ENCODE assay signal across 8 mouse cellular contexts in genomic region chr3:96603311-96603710, GRCm38 (mm10). TPM values are rescaled to one million over a fixed set of nuclear protein-coding genes. Genes with fewer than 3 reads are reported as not detected.
DNase-seq lines count a peak whose midpoint lies in the region; ATAC-seq and TF ChIP-seq lines count a peak whose summit lies in the region.
"Had no signal": no experiment of that assay in that cellular context is flagged by ENCODE, and none has a peak within 500 bp of the region (broad histone marks: within the 10 kb centered on the region; RNA-seq: fewer than 3 reads in every experiment).

No protein-coding gene starts in this region.

- 56% methylated on average over 5 of the region's 5 CpGs for WGBS in lung, postnatal 0 days
- 48% methylated on average over 5 of the region's 5 CpGs for WGBS in embryonic facial prominence, embryonic 14.5 days
- 27% methylated on average over 5 of the region's 5 CpGs for WGBS in hindbrain, embryonic 16.5 days
- 59% methylated on average over 5 of the region's 5 CpGs for WGBS in stomach, embryonic 15.5 days

- no peaks in the 10 kb centered on the region for H3K4me1 ChIP-seq in lung, postnatal 0 days (ENCODE audit: insufficient read depth, low read depth, low read length)
- peaks cover 15% of the 10 kb centered on the region; the same call in 1 of the 2 replicates for H3K4me1 ChIP-seq in embryonic facial prominence, embryonic 14.5 days (ENCODE audit: control insufficient read depth, insufficient read depth, low read length)
- peaks cover 54% of the 10 kb centered on the region for H3K4me1 ChIP-seq in hindbrain, embryonic 16.5 days (ENCODE audit: control insufficient read depth, insufficient read depth, low read depth, low read length)
- H3K4me1 ChIP-seq in stomach, embryonic 15.5 days: 0 out of 2 replicates have a peak, but pooled peaks cover 6% of the 10 kb centered on the region

- ATAC-seq in lung, postnatal 0 days: no peak
- no peak for ATAC-seq in embryonic facial prominence, embryonic 14.5 days (ENCODE audit: low read depth)
- ATAC-seq in hindbrain, embryonic 16.5 days: no peak
- ATAC-seq in stomach, embryonic 15.5 days (ENCODE audit: insufficient read depth, low FRiP score, low read depth): no peak
- no peak for ATAC-seq in CD4-positive, CD25-positive, alpha-beta regulatory T cell, adult 4 months
- no peak for ATAC-seq in erythroid progenitor cell, adult 5-6 weeks (replicated peaks; ENCODE audit: low FRiP score, poor library complexity, severe bottlenecking)

- DNase-seq in lung, postnatal 0 days (ENCODE audit: low spot score): peak; percentile 13
- no peak for DNase-seq in lung, postnatal 10 days
- DNase-seq in embryonic facial prominence, embryonic 14.5 days (ENCODE audit: low spot score): peak; percentile 80

- no peaks in the 10 kb centered on the region for H3K9me3 ChIP-seq in lung, postnatal 0 days (ENCODE audit: low read length)
- H3K9me3 ChIP-seq in embryonic facial prominence, embryonic 14.5 days (ENCODE audit: control insufficient read depth, low read length): no peaks in the 10 kb centered on the region
- H3K9me3 ChIP-seq in hindbrain, embryonic 16.5 days (ENCODE audit: control insufficient read depth, low read length): no peaks in the 10 kb centered on the region
- H3K9me3 ChIP-seq in stomach, embryonic 15.5 days: no peaks in the 10 kb centered on the region

- no peak overlapping the region for H3K27ac ChIP-seq in lung, postnatal 0 days (ENCODE audit: low read length)
- peak overlapping the region; percentile 97 for H3K27ac ChIP-seq in embryonic facial prominence, embryonic 14.5 days (replicated peaks; ENCODE audit: low read depth, low read length)
- H3K27ac ChIP-seq in hindbrain, embryonic 16.5 days (ENCODE audit: low read depth, low read length): no peak overlapping the region; the same call in 1 of the 2 replicates
- H3K27ac ChIP-seq in stomach, embryonic 15.5 days: peak overlapping the region; percentile 96

- no peaks in the 10 kb centered on the region for H3K27me3 ChIP-seq in lung, postnatal 0 days (replicated peaks; ENCODE audit: insufficient read depth, low read length)
- no peaks in the 10 kb centered on the region; the same call in 1 of the 2 replicates for H3K27me3 ChIP-seq in embryonic facial prominence, embryonic 14.5 days (replicated peaks; ENCODE audit: control insufficient read depth, insufficient read depth, low read length)
- no peaks in the 10 kb centered on the region for H3K27me3 ChIP-seq in hindbrain, embryonic 16.5 days (replicated peaks; ENCODE audit: control insufficient read depth, insufficient read depth, low read length)
- 0 out of 2 replicates have a peak, but pooled peaks cover 6% of the 10 kb centered on the region for H3K27me3 ChIP-seq in stomach, embryonic 15.5 days (replicated peaks)

- TF ChIP-seq CTCF in lung, postnatal 0 days (IDR thresholded peaks at IDR 0.05): no peak

- H3K36me3 ChIP-seq in lung, postnatal 0 days (ENCODE audit: insufficient read depth, low read length): no peaks in the 10 kb centered on the region
- H3K36me3 ChIP-seq in embryonic facial prominence, embryonic 14.5 days (ENCODE audit: control insufficient read depth, insufficient read depth, low read length): no peaks in the 10 kb centered on the region
- H3K36me3 ChIP-seq in hindbrain, embryonic 16.5 days (ENCODE audit: control insufficient read depth, insufficient read depth, low read length): no peaks in the 10 kb centered on the region
- H3K36me3 ChIP-seq in stomach, embryonic 15.5 days: no peaks in the 10 kb centered on the region

- no peak overlapping the region for H3K4me3 ChIP-seq in lung, postnatal 0 days (ENCODE audit: low read depth, low read length)
- H3K4me3 ChIP-seq in embryonic facial prominence, embryonic 14.5 days (ENCODE audit: low read depth, low read length): peak overlapping the region; percentile 76
- H3K4me3 ChIP-seq in hindbrain, embryonic 16.5 days (ENCODE audit: low read length): peak overlapping the region; percentile 87
- H3K4me3 ChIP-seq in stomach, embryonic 15.5 days (replicated peaks): peak overlapping the region; percentile 67

- 0 out of 2 replicates have a peak overlapping the region, but pooled peaks have one; percentile 12 for H3K9ac ChIP-seq in lung, postnatal 0 days (replicated peaks; ENCODE audit: low read depth)
- peak overlapping the region; percentile 89; the same call in 1 of the 2 replicates for H3K9ac ChIP-seq in embryonic facial prominence, embryonic 14.5 days (ENCODE audit: low read depth, low read length)
- H3K9ac ChIP-seq in hindbrain, embryonic 16.5 days (ENCODE audit: low read depth, low read length): peak overlapping the region; percentile 95
- H3K9ac ChIP-seq in stomach, embryonic 15.5 days: no peak overlapping the region

- H3K4me2 ChIP-seq in lung, postnatal 0 days (replicated peaks; ENCODE audit: low read depth, low read length): no peak overlapping the region
- H3K4me2 ChIP-seq in embryonic facial prominence, embryonic 14.5 days (ENCODE audit: low read depth, low read length): peak overlapping the region; percentile 59
- H3K4me2 ChIP-seq in hindbrain, embryonic 16.5 days (ENCODE audit: low read length): peak overlapping the region; percentile 67
- H3K4me2 ChIP-seq in stomach, embryonic 15.5 days: peak overlapping the region; percentile 73

- TF ChIP-seq EP300 in lung, postnatal 0 days (IDR thresholded peaks at IDR 0.05): no peak

RNA-seq across cellular contexts. Expression of gene Lix1l, which starts 2.4 kb away (rescaled TPM):
- polyA plus RNA-seq in lung, postnatal 0 days (2015; fragmentation: Nextera tagmentation; extraction: Ambion mirVana): 5.4 TPM in 2 replicates
- 9.1 and 10.1 TPM in 2 replicates for polyA plus RNA-seq in embryonic facial prominence, embryonic 14.5 days (2014; fragmentation: Nextera tagmentation; extraction: Ambion mirVana)
- polyA plus RNA-seq in hindbrain, embryonic 16.5 days (2015; fragmentation: Nextera tagmentation; extraction: Ambion mirVana): 5.1 and 5.8 TPM in 2 replicates
- polyA plus RNA-seq in stomach, embryonic 15.5 days (2015; fragmentation: Nextera tagmentation; extraction: Ambion mirVana): 6.4 and 6.9 TPM in 2 replicates
- polyA plus RNA-seq in CD4-positive, CD25-positive, alpha-beta regulatory T cell, adult 4 months (2017; shearing (Covaris generic)): under 1 TPM; 0.41 to 0.77 TPM
- not detected in 2 replicates for total RNA-seq in erythroid progenitor cell, adult 5-6 weeks (2015; ENCODE audit: low replicate concordance)
- total RNA-seq in erythroid progenitor cell, adult 5-6 weeks (2017; ENCODE audit: low replicate concordance): 0.13 TPM in 1 of 2 replicates, not detected in the other

RNA-seq across cellular contexts. Expression of gene Ankrd34a, which starts 6.9 kb away (rescaled TPM):
- polyA plus RNA-seq in lung, postnatal 0 days (2015; fragmentation: Nextera tagmentation; extraction: Ambion mirVana): 0.18 and 0.37 TPM in 2 replicates
- 2.7 and 3.0 TPM in 2 replicates for polyA plus RNA-seq in embryonic facial prominence, embryonic 14.5 days (2014; fragmentation: Nextera tagmentation; extraction: Ambion mirVana)
- polyA plus RNA-seq in hindbrain, embryonic 16.5 days (2015; fragmentation: Nextera tagmentation; extraction: Ambion mirVana): 21.5 and 23.9 TPM in 2 replicates
- polyA plus RNA-seq in stomach, embryonic 15.5 days (2015; fragmentation: Nextera tagmentation; extraction: Ambion mirVana): 2.2 and 2.5 TPM in 2 replicates
- polyA plus RNA-seq in CD4-positive, CD25-positive, alpha-beta regulatory T cell, adult 4 months (2017; shearing (Covaris generic)): not detected
- total RNA-seq in erythroid progenitor cell, adult 5-6 weeks (2015; ENCODE audit: low replicate concordance): not detected in 2 replicates
- not detected in 2 replicates for total RNA-seq in erythroid progenitor cell, adult 5-6 weeks (2017; ENCODE audit: low replicate concordance)
- total RNA-seq: liver, adult 2 months had no signal

RNA-seq across cellular contexts. Expression of gene Polr3gl, which starts 9.3 kb away (rescaled TPM):
- 36.7 and 43.2 TPM in 2 replicates for polyA plus RNA-seq in lung, postnatal 0 days (2015; fragmentation: Nextera tagmentation; extraction: Ambion mirVana)
- polyA plus RNA-seq in embryonic facial prominence, embryonic 14.5 days (2014; fragmentation: Nextera tagmentation; extraction: Ambion mirVana): 8.9 and 11.0 TPM in 2 replicates
- polyA plus RNA-seq in hindbrain, embryonic 16.5 days (2015; fragmentation: Nextera tagmentation; extraction: Ambion mirVana): 31.0 and 33.3 TPM in 2 replicates
- 35.3 and 37.3 TPM in 2 replicates for polyA plus RNA-seq in stomach, embryonic 15.5 days (2015; fragmentation: Nextera tagmentation; extraction: Ambion mirVana)
- polyA plus RNA-seq in CD4-positive, CD25-positive, alpha-beta regulatory T cell, adult 4 months (2017; shearing (Covaris generic)): 10 to 100 TPM; 40.6 to 51.4 TPM
- total RNA-seq in erythroid progenitor cell, adult 5-6 weeks (2015; ENCODE audit: low replicate concordance): 29.2 and 32.7 TPM in 2 replicates
- 20.9 and 63.7 TPM in 2 replicates for total RNA-seq in erythroid progenitor cell, adult 5-6 weeks (2017; ENCODE audit: low replicate concordance)

RNA-seq across cellular contexts. Expression of gene Rbm8a, which starts 26.4 kb away (rescaled TPM):
- polyA plus RNA-seq in lung, postnatal 0 days (2015; fragmentation: Nextera tagmentation; extraction: Ambion mirVana): 90.3 and 91.4 TPM in 2 replicates
- polyA plus RNA-seq in embryonic facial prominence, embryonic 14.5 days (2014; fragmentation: Nextera tagmentation; extraction: Ambion mirVana): 122 and 127 TPM in 2 replicates
- polyA plus RNA-seq in hindbrain, embryonic 16.5 days (2015; fragmentation: Nextera tagmentation; extraction: Ambion mirVana): 110 and 113 TPM in 2 replicates
- 113 and 128 TPM in 2 replicates for polyA plus RNA-seq in stomach, embryonic 15.5 days (2015; fragmentation: Nextera tagmentation; extraction: Ambion mirVana)
- polyA plus RNA-seq in CD4-positive, CD25-positive, alpha-beta regulatory T cell, adult 4 months (2017; shearing (Covaris generic)): 100 to 1,000 TPM; 102 to 135 TPM
- total RNA-seq in erythroid progenitor cell, adult 5-6 weeks (2015; ENCODE audit: low replicate concordance): 54.5 and 72.4 TPM in 2 replicates
- 18.3 and 36.5 TPM in 2 replicates for total RNA-seq in erythroid progenitor cell, adult 5-6 weeks (2017; ENCODE audit: low replicate concordance)

RNA-seq across cellular contexts. Expression of gene Gm16253, which starts 26.5 kb away (rescaled TPM):
- polyA plus RNA-seq in lung, postnatal 0 days (2015; fragmentation: Nextera tagmentation; extraction: Ambion mirVana): 0.73 and 0.78 TPM in 2 replicates
- 0.55 TPM in 1 of 2 replicates, not detected in the other for polyA plus RNA-seq in embryonic facial prominence, embryonic 14.5 days (2014; fragmentation: Nextera tagmentation; extraction: Ambion mirVana)
- polyA plus RNA-seq in hindbrain, embryonic 16.5 days (2015; fragmentation: Nextera tagmentation; extraction: Ambion mirVana): 1.0 and 1.9 TPM in 2 replicates
- 1.6 and 1.8 TPM in 2 replicates for polyA plus RNA-seq in stomach, embryonic 15.5 days (2015; fragmentation: Nextera tagmentation; extraction: Ambion mirVana)
- 1 to 10 TPM; 1.5 to 2.0 TPM for polyA plus RNA-seq in CD4-positive, CD25-positive, alpha-beta regulatory T cell, adult 4 months (2017; shearing (Covaris generic))
- not detected in 2 replicates for total RNA-seq in erythroid progenitor cell, adult 5-6 weeks (2015; ENCODE audit: low replicate concordance)
- total RNA-seq in erythroid progenitor cell, adult 5-6 weeks (2017; ENCODE audit: low replicate concordance): not detected in 2 replicates
- total RNA-seq: liver, adult 2 months had no signal
- polyA plus RNA-seq: liver, adult 2 months had no signal

Comparison
In these comparisons a context has a peak if more than half of its experiments do, and no peak if none do; other contexts are left out.
1. H3K27ac ChIP-seq: peak in embryonic facial prominence, embryonic 14.5 days (single experiment) and stomach, embryonic 15.5 days (single experiment); none in lung, postnatal 0 days (single experiment) and hindbrain, embryonic 16.5 days (single experiment).